ENCODE assay signal across 8 mouse cellular contexts in the genomic region with DNA sequence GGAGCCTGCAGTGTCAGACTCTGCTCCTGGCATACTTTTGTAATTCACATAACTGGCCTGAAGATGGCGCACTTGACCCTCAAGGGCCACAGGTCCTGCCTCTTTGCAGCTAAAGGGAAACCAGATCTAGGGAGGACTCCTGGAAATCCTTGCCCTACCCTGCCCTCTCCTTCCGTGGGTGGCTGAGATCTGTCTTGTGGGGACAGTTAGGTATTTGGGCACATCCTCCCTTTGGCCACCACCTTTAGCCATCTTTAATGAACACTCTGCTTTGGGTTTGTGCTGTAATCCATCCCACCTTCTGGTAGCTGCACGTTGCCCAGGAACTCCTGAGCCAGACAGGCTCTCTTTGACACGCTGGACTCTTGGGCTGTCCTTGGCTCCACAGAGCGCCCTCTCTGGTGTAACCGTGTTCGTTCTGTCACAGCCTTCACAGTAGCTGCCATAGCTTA. TPM values are rescaled to one million over a fixed set of nuclear protein-coding genes. Genes with fewer than 3 reads are reported as not detected.
DNase-seq lines count a peak whose midpoint lies in the region; ATAC-seq and TF ChIP-seq lines count a peak whose summit lies in the region.

No protein-coding gene starts in this region.

- H3K36me3 ChIP-seq in forebrain, postnatal 0 days (ENCODE audit: insufficient read depth): no peaks in the 10 kb centered on the region
- no peaks in the 10 kb centered on the region for H3K36me3 ChIP-seq in intestine, embryonic 15.5 days
- no peaks in the 10 kb centered on the region for H3K36me3 ChIP-seq in limb, embryonic 14.5 days (ENCODE audit: control insufficient read depth, insufficient read depth, low read length)
- H3K36me3 ChIP-seq in neural tube, embryonic 12.5 days: no peaks in the 10 kb centered on the region

- no peak overlapping the region for H3K27ac ChIP-seq in forebrain, postnatal 0 days (ENCODE audit: low read depth, low read length)
- no peak overlapping the region for H3K27ac ChIP-seq in intestine, embryonic 15.5 days
- no peak overlapping the region for H3K27ac ChIP-seq in limb, embryonic 14.5 days (replicated peaks; ENCODE audit: low read depth, low read length)
- no peak overlapping the region for H3K27ac ChIP-seq in neural tube, embryonic 12.5 days

- no peaks in the 10 kb centered on the region for H3K27me3 ChIP-seq in forebrain, postnatal 0 days (ENCODE audit: insufficient read depth, low read length)
- H3K27me3 ChIP-seq in intestine, embryonic 15.5 days (replicated peaks): peaks cover under 1% of the 10 kb centered on the region; the same call in 1 of the 2 replicates
- H3K27me3 ChIP-seq in limb, embryonic 14.5 days (ENCODE audit: control insufficient read depth, insufficient read depth, low read length): no peaks in the 10 kb centered on the region
- 0 out of 2 replicates have a peak, but pooled peaks cover 2% of the 10 kb centered on the region for H3K27me3 ChIP-seq in neural tube, embryonic 12.5 days (replicated peaks)

- H3K4me3 ChIP-seq in forebrain, postnatal 0 days (ENCODE audit: low read depth, low read length): no peak overlapping the region
- no peak overlapping the region for H3K4me3 ChIP-seq in intestine, embryonic 15.5 days (replicated peaks)
- H3K4me3 ChIP-seq in limb, embryonic 14.5 days (replicated peaks; ENCODE audit: low read length): no peak overlapping the region
- H3K4me3 ChIP-seq in neural tube, embryonic 12.5 days: no peak overlapping the region

- no peak overlapping the region for H3K4me2 ChIP-seq in forebrain, postnatal 0 days (ENCODE audit: low read depth)
- H3K4me2 ChIP-seq in intestine, embryonic 15.5 days (replicated peaks): peak overlapping the region; percentile 30
- H3K4me2 ChIP-seq in limb, embryonic 14.5 days (replicated peaks; ENCODE audit: low read depth, low read length, severe bottlenecking): no peak overlapping the region
- peak overlapping the region; percentile 32 for H3K4me2 ChIP-seq in neural tube, embryonic 12.5 days (replicated peaks)

- peak; percentile 74 for DNase-seq in urinary bladder, postnatal 14 days (ENCODE audit: low spot score)
- no peak for DNase-seq in urinary bladder, postnatal 4 days (ENCODE audit: low spot score in 2 of 2)
- peak; percentile 70 for DNase-seq in c-Kit-positive CD71-negative TER-119-negative erythroid progenitor cells, embryonic 14.5 days (ENCODE audit: low read depth)
- peak; percentile 68 for DNase-seq in forebrain, postnatal 0 days
- DNase-seq in limb, embryonic 14.5 days (ENCODE audit: low spot score): peak; percentile 61
- peak; percentile 74 for DNase-seq in thymus, postnatal 4 days

- ATAC-seq in forebrain, postnatal 0 days: no peak
- ATAC-seq in intestine, embryonic 15.5 days: peak; percentile 14; the same call in 1 of the 2 replicates
- ATAC-seq in limb, embryonic 14.5 days (ENCODE audit: low FRiP score, low read depth): no peak
- ATAC-seq in neural tube, embryonic 12.5 days (ENCODE audit: low FRiP score, low read depth): no peak

- TF ChIP-seq POLR2A in limb, embryonic 14.5 days (IDR thresholded peaks at IDR 0.05; ENCODE audit: borderline replicate concordance, extremely low read depth, insufficient read depth, insufficient read length): no peak

- TF ChIP-seq CTCF in forebrain, postnatal 0 days (IDR thresholded peaks at IDR 0.05; ENCODE audit: low read depth): peak; percentile 80

- WGBS in forebrain, postnatal 0 days: 2% methylated on average over 7 of the region's 7 CpGs
- 2% methylated on average over 7 of the region's 7 CpGs for WGBS in intestine, embryonic 15.5 days
- WGBS in limb, embryonic 14.5 days: 2% methylated on average over 7 of the region's 7 CpGs
- 2% methylated on average over 7 of the region's 7 CpGs for WGBS in neural tube, embryonic 12.5 days

- no peaks in the 10 kb centered on the region for H3K9me3 ChIP-seq in forebrain, postnatal 0 days (ENCODE audit: low read length)
- no peaks in the 10 kb centered on the region for H3K9me3 ChIP-seq in intestine, embryonic 15.5 days
- no peaks in the 10 kb centered on the region for H3K9me3 ChIP-seq in limb, embryonic 14.5 days (ENCODE audit: control insufficient read depth, low read length)
- no peaks in the 10 kb centered on the region for H3K9me3 ChIP-seq in neural tube, embryonic 12.5 days

- H3K4me1 ChIP-seq in forebrain, postnatal 0 days (ENCODE audit: insufficient read depth): peaks cover 12% of the 10 kb centered on the region; the same call in 1 of the 2 replicates
- peaks cover 9% of the 10 kb centered on the region; the same call in 1 of the 2 replicates for H3K4me1 ChIP-seq in intestine, embryonic 15.5 days (replicated peaks)
- peaks cover 7% of the 10 kb centered on the region; the same call in 1 of the 2 replicates for H3K4me1 ChIP-seq in limb, embryonic 14.5 days (ENCODE audit: control insufficient read depth, insufficient read depth, low read length)
- peaks cover 17% of the 10 kb centered on the region for H3K4me1 ChIP-seq in neural tube, embryonic 12.5 days

- H3K9ac ChIP-seq in forebrain, postnatal 0 days: no peak overlapping the region
- no peak overlapping the region for H3K9ac ChIP-seq in intestine, embryonic 15.5 days
- no peak overlapping the region for H3K9ac ChIP-seq in limb, embryonic 14.5 days (ENCODE audit: low read depth, low read length, severe bottlenecking)
- H3K9ac ChIP-seq in neural tube, embryonic 12.5 days: no peak overlapping the region

RNA-seq across cellular contexts. Expression of a gene that starts 4.0 kb away (rescaled TPM):
- 17.8 and 38.3 TPM in 2 replicates for total RNA-seq in forebrain, postnatal 0 days (2014; rRNA removed)
- 30.3 and 31.2 TPM in 2 replicates for polyA plus RNA-seq in forebrain, postnatal 0 days (2015; fragmentation: Nextera tagmentation; extraction: Ambion mirVana)
- polyA plus RNA-seq in intestine, embryonic 15.5 days (2015; fragmentation: Nextera tagmentation; extraction: Ambion mirVana): 4.4 and 5.0 TPM in 2 replicates
- polyA plus RNA-seq in limb, embryonic 14.5 days (2012; rRNA removed): 3.8 TPM in 2 replicates
- 2.9 TPM in 2 replicates for polyA plus RNA-seq in limb, embryonic 14.5 days (2014; fragmentation: Nextera tagmentation; extraction: Ambion mirVana)
- 15.8 and 16.8 TPM in 2 replicates for polyA plus RNA-seq in neural tube, embryonic 12.5 days (2016; fragmentation: Nextera tagmentation; extraction: Ambion mirVana)

RNA-seq across cellular contexts. Expression of a gene that starts 28.4 kb away (rescaled TPM):
- 0.77 and 1.5 TPM in 2 replicates for total RNA-seq in forebrain, postnatal 0 days (2014; rRNA removed)
- polyA plus RNA-seq in forebrain, postnatal 0 days (2015; fragmentation: Nextera tagmentation; extraction: Ambion mirVana): 0.24 and 0.47 TPM in 2 replicates
- 4.2 and 4.3 TPM in 2 replicates for polyA plus RNA-seq in intestine, embryonic 15.5 days (2015; fragmentation: Nextera tagmentation; extraction: Ambion mirVana)
- 1.1 TPM in 2 replicates for polyA plus RNA-seq in limb, embryonic 14.5 days (2012; rRNA removed)
- polyA plus RNA-seq in limb, embryonic 14.5 days (2014; fragmentation: Nextera tagmentation; extraction: Ambion mirVana): 1.4 and 1.9 TPM in 2 replicates
- 0.15 and 0.37 TPM in 2 replicates for polyA plus RNA-seq in neural tube, embryonic 12.5 days (2016; fragmentation: Nextera tagmentation; extraction: Ambion mirVana)

Comparison
In these comparisons a context has a peak if more than half of its experiments do, and no peak if none do; other contexts are left out.
1. DNase-seq: peak in urinary bladder, postnatal 14 days (single experiment), c-Kit-positive CD71-negative TER-119-negative erythroid progenitor cells, embryonic 14.5 days (single experiment), forebrain, postnatal 0 days (single experiment), limb, embryonic 14.5 days (single experiment) and thymus, postnatal 4 days (single experiment); none in urinary bladder, postnatal 4 days (0 of 2).
2. H3K4me2 ChIP-seq: peak in intestine, embryonic 15.5 days (single experiment) and neural tube, embryonic 12.5 days (single experiment); none in forebrain, postnatal 0 days (single experiment) and limb, embryonic 14.5 days (single experiment).